Mouse (Mus musculus) midbrain, embryonic 13.5 days (tissue): Measurements from ENCODE around the gene Tdrd5. TPM values are rescaled to one million over a fixed set of nuclear protein-coding genes. Genes with fewer than 3 reads are reported as not detected.

Source experiments
- ATAC-seq: fragments of 200-750 bp; cut with Nextera tagmentation; 2 replicates; pipeline ENCODE4 v1.8.0; 2017; ENCODE audit warnings: mild to moderate bottlenecking, moderate TSS enrichment, moderate library complexity
- H3K27ac ChIP-seq: fragments of 300-500 bp; sonication (generic); 2 replicates; pipeline ENCODE4 v1.5.1; 2015; ENCODE audit warnings: inconsistent platforms, mild to moderate bottlenecking, moderate library complexity
- H3K27me3 ChIP-seq: fragments of 300-500 bp; sonication (generic); 2 replicates; pipeline ENCODE4 v1.6.1; 2015; ENCODE audit warnings: mild to moderate bottlenecking, inconsistent platforms
- H3K36me3 ChIP-seq: fragments of 300-500 bp; sonication (generic); 2 replicates; pipeline ENCODE4 v1.6.1; 2015; ENCODE audit warnings: mild to moderate bottlenecking, inconsistent platforms
- H3K4me1 ChIP-seq: fragments of 300-500 bp; sonication (generic); replicated peaks from 2 replicates; pipeline ENCODE4 v1.6.1; 2015; ENCODE audit warnings: inconsistent platforms
- H3K4me2 ChIP-seq: fragments of 300-500 bp; sonication (generic); replicated peaks from 2 replicates; pipeline ENCODE4 v1.6.1; 2015; ENCODE audit warnings: moderate library complexity, mild to moderate bottlenecking, inconsistent platforms
- H3K4me3 ChIP-seq: fragments of 300-500 bp; sonication (generic); replicated peaks from 2 replicates; pipeline ENCODE4 v1.5.1; 2015; ENCODE audit warnings: mild to moderate bottlenecking, inconsistent platforms
- H3K9ac ChIP-seq: fragments of 300-500 bp; sonication (generic); replicated peaks from 2 replicates; pipeline ENCODE4 v1.6.1; 2015; ENCODE audit warnings: mild to moderate bottlenecking, inconsistent platforms
- H3K9me3 ChIP-seq: fragments of 300-500 bp; sonication (generic); 2 replicates; pipeline ENCODE4 v1.6.1; 2016; ENCODE audit warnings: mild to moderate bottlenecking, inconsistent platforms
- WGBS: fragments of 180-500 bp; shearing (Covaris S2); methylation state at CpG from one replicate; pipeline ENCODE4 v1.1.7; 2015; 5-methylcytosine and 5-hydroxymethylcytosine counted together
- polyA plus RNA-seq: library from polyadenylated mRNA; unstranded; fragments of >200 nt; fragmentation: Nextera tagmentation; extraction: Ambion mirVana; gene quantifications from 2 replicates; pipeline ENCODE4 v1.2.1, GENCODE M21; 2015

Tdrd5 gene
- polyA plus RNA-seq, 1 experiment from 2014 or later: 0.27 TPM

- Histone ChIP-seq H3K9ac (no peak overlapping the region), H3K4me1 (no peaks in the 10 kb centered on the region), H3K27me3 (no peaks in the 10 kb centered on the region), H3K4me3 (no peak overlapping the region), H3K27ac (no peak overlapping the region), H3K9me3 (no peaks in the 10 kb centered on the region), H3K4me2 (no peak overlapping the region), H3K36me3 (no peaks in the 10 kb centered on the region)
- ATAC-seq: no peak
- WGBS: 88% methylated on average over 3 of the region's 3 CpGs
These were observed 55.6 kb downstream of the Tdrd5 start for GRCm38 (mm10) chr1:156247893-156248292.

GRCm38 (mm10) chr1:156241713-156242348 lies 61.6 kb downstream of the Tdrd5 start:
- H3K4me1 ChIP-seq: no peaks in the 10 kb centered on the region
- no peaks in the 10 kb centered on the region for H3K27me3 ChIP-seq
- H3K36me3 ChIP-seq: no peaks in the 10 kb centered on the region
- WGBS: 9% methylated on average over 14 of the region's 14 CpGs
- no peak overlapping the region for H3K4me2 ChIP-seq
- no peaks in the 10 kb centered on the region for H3K9me3 ChIP-seq
- ATAC-seq: no peak
- no peak overlapping the region for H3K9ac ChIP-seq
- no peak overlapping the region for H3K4me3 ChIP-seq
- no peak overlapping the region for H3K27ac ChIP-seq

GRCm38 (mm10) chr1:156241035-156241434 lies 62.4 kb downstream of the Tdrd5 start:
- no peak overlapping the region for H3K4me2 ChIP-seq
- no peaks in the 10 kb centered on the region for H3K4me1 ChIP-seq
- WGBS: 43% methylated on average over 2 of the region's 2 CpGs
- H3K36me3 ChIP-seq: no peaks in the 10 kb centered on the region
- no peaks in the 10 kb centered on the region for H3K27me3 ChIP-seq
- ATAC-seq: no peak
- H3K4me3 ChIP-seq: no peak overlapping the region
- no peak overlapping the region for H3K9ac ChIP-seq
- H3K9me3 ChIP-seq: no peaks in the 10 kb centered on the region
- H3K27ac ChIP-seq: no peak overlapping the region

GRCm38 (mm10) chr1:156231122-156231521 lies 72.3 kb downstream of the Tdrd5 start:
- Histone ChIP-seq H3K27ac (no peak overlapping the region), H3K9me3 (no peaks in the 10 kb centered on the region), H3K4me1 (peaks cover 10% of the 10 kb centered on the region; the same call in 1 of the 2 replicates), H3K36me3 (no peaks in the 10 kb centered on the region), H3K27me3 (no peaks in the 10 kb centered on the region), H3K4me3 (no peak overlapping the region), H3K4me2 (no peak overlapping the region), H3K9ac (no peak overlapping the region)
- 86% methylated on average over 6 of the region's 6 CpGs for WGBS
- no peak for ATAC-seq

GRCm38 (mm10) chr1:156230339-156231089 lies 73.0 kb downstream of the Tdrd5 start:
- WGBS: 40% methylated on average over 9 of the region's 9 CpGs
- Histone ChIP-seq H3K27me3 (no peaks in the 10 kb centered on the region), H3K27ac (no peak overlapping the region; the same call in 1 of the 2 replicates), H3K4me1 (peaks cover 10% of the 10 kb centered on the region; the same call in 1 of the 2 replicates), H3K9me3 (no peaks in the 10 kb centered on the region), H3K4me2 (no peak overlapping the region), H3K9ac (no peak overlapping the region), H3K36me3 (no peaks in the 10 kb centered on the region), H3K4me3 (no peak overlapping the region)
- peak; percentile 60 for ATAC-seq

GRCm38 (mm10) chr1:156229448-156229847 lies 74.0 kb downstream of the Tdrd5 start:
- Histone ChIP-seq H3K9me3 (no peaks in the 10 kb centered on the region), H3K4me1 (peaks cover 10% of the 10 kb centered on the region; the same call in 1 of the 2 replicates), H3K4me2 (no peak overlapping the region), H3K36me3 (no peaks in the 10 kb centered on the region), H3K9ac (no peak overlapping the region), H3K27me3 (no peaks in the 10 kb centered on the region), H3K27ac (no peak overlapping the region), H3K4me3 (no peak overlapping the region)
- ATAC-seq: peak; percentile 40; the same call in 1 of the 2 replicates
- 34% methylated on average over 7 of the region's 7 CpGs for WGBS

- 92% methylated on average over 4 of the region's 4 CpGs for WGBS
- no peaks in the 10 kb centered on the region for H3K36me3 ChIP-seq
- no peak overlapping the region for H3K27ac ChIP-seq
- H3K9me3 ChIP-seq: no peaks in the 10 kb centered on the region
- H3K4me3 ChIP-seq: no peak overlapping the region
- ATAC-seq: no peak
- no peaks in the 10 kb centered on the region for H3K27me3 ChIP-seq
- H3K4me2 ChIP-seq: no peak overlapping the region
- peaks cover 10% of the 10 kb centered on the region; the same call in 1 of the 2 replicates for H3K4me1 ChIP-seq
- H3K9ac ChIP-seq: no peak overlapping the region
These were observed 74.7 kb downstream of the Tdrd5 start for GRCm38 (mm10) chr1:156228728-156229127.

- ATAC-seq: no peak
- WGBS: 75% methylated on average over 5 of the region's 5 CpGs
These were observed 76.6 kb downstream of the Tdrd5 start for GRCm38 (mm10) chr1:156226903-156227302.

GRCm38 (mm10) chr1:156222205-156223000 lies 81.1 kb downstream of the Tdrd5 start:
- Histone ChIP-seq H3K9ac (no peak overlapping the region; the same call in 1 of the 2 replicates), H3K4me1 (peaks cover 27% of the 10 kb centered on the region), H3K27ac (peak overlapping the region; percentile 10), H3K36me3 (no peaks in the 10 kb centered on the region), H3K9me3 (no peaks in the 10 kb centered on the region), H3K4me3 (no peak overlapping the region), H3K4me2 (no peak overlapping the region), H3K27me3 (no peaks in the 10 kb centered on the region)
- peak; percentile 87 for ATAC-seq
- WGBS: 25% methylated on average over 13 of the region's 13 CpGs

More at GRCm38 (mm10) chr1:156226903-156227302, 76.6 kb downstream of the Tdrd5 start:
- H3K27me3 ChIP-seq: no peaks in the 10 kb centered on the region
- H3K9ac ChIP-seq: no peak overlapping the region
- no peaks in the 10 kb centered on the region for H3K36me3 ChIP-seq
- no peak overlapping the region for H3K4me2 ChIP-seq
- no peak overlapping the region for H3K27ac ChIP-seq
- H3K9me3 ChIP-seq: no peaks in the 10 kb centered on the region
- H3K4me3 ChIP-seq: no peak overlapping the region
- H3K4me1 ChIP-seq: peaks cover 26% of the 10 kb centered on the region

- Histone ChIP-seq H3K27ac (no peak overlapping the region), H3K4me2 (no peak overlapping the region)
- 38% methylated on average over 2 of the region's 2 CpGs for WGBS
These were observed 82.1 kb downstream of the Tdrd5 start for GRCm38 (mm10) chr1:156221327-156221726.

GRCm38 (mm10) chr1:156218573-156218972 lies 84.9 kb downstream of the Tdrd5 start:
- no peak for ATAC-seq
- peaks cover 27% of the 10 kb centered on the region for H3K4me1 ChIP-seq
- H3K4me2 ChIP-seq: no peak overlapping the region
- no peak overlapping the region for H3K9ac ChIP-seq
- WGBS: 81% methylated on average over 2 of the region's 2 CpGs
- no peaks in the 10 kb centered on the region for H3K36me3 ChIP-seq
- H3K9me3 ChIP-seq: no peaks in the 10 kb centered on the region
- no peak overlapping the region for H3K27ac ChIP-seq
- H3K4me3 ChIP-seq: no peak overlapping the region
- H3K27me3 ChIP-seq: no peaks in the 10 kb centered on the region

More at GRCm38 (mm10) chr1:156221327-156221726, 82.1 kb downstream of the Tdrd5 start:
- Histone ChIP-seq H3K9ac (no peak overlapping the region), H3K4me3 (no peak overlapping the region), H3K27me3 (no peaks in the 10 kb centered on the region), H3K36me3 (no peaks in the 10 kb centered on the region), H3K4me1 (peaks cover 27% of the 10 kb centered on the region), H3K9me3 (no peaks in the 10 kb centered on the region)
- peak; percentile 40; the same call in 1 of the 2 replicates for ATAC-seq

- no peaks in the 10 kb centered on the region for H3K36me3 ChIP-seq
- no peak overlapping the region for H3K9ac ChIP-seq
- H3K27ac ChIP-seq: 0 out of 2 replicates have a peak overlapping the region, but pooled peaks have one; percentile 7
- H3K4me1 ChIP-seq: peaks cover 23% of the 10 kb centered on the region
- ATAC-seq: no peak
- H3K4me3 ChIP-seq: no peak overlapping the region
- H3K27me3 ChIP-seq: no peaks in the 10 kb centered on the region
- WGBS: 79% methylated on average over 8 of the region's 8 CpGs
- no peak overlapping the region for H3K4me2 ChIP-seq
- no peaks in the 10 kb centered on the region for H3K9me3 ChIP-seq
These were observed 85.5 kb downstream of the Tdrd5 start for GRCm38 (mm10) chr1:156217941-156218340.
